Mouse (Mus musculus) ES-Bruce4 (cell line): ENCODE results near the gene Ccng1.

Experiments used
- CTCF ChIP-seq: IDR thresholded peaks from one replicate; pipeline ENCODE4 v1.8.1; 2011; ENCODE audit warnings: low read depth, low read length
- EP300 ChIP-seq: IDR thresholded peaks from 2 replicates; pipeline ENCODE4 v1.6.1; 2011; ENCODE audit warnings: low read depth, low read length; ENCODE audit not compliant: insufficient read depth
- POLR2A ChIP-seq: IDR thresholded peaks from one replicate; pipeline ENCODE4 v1.8.1; 2011; ENCODE audit warnings: low read length; ENCODE audit not compliant: insufficient read depth

DNA sequence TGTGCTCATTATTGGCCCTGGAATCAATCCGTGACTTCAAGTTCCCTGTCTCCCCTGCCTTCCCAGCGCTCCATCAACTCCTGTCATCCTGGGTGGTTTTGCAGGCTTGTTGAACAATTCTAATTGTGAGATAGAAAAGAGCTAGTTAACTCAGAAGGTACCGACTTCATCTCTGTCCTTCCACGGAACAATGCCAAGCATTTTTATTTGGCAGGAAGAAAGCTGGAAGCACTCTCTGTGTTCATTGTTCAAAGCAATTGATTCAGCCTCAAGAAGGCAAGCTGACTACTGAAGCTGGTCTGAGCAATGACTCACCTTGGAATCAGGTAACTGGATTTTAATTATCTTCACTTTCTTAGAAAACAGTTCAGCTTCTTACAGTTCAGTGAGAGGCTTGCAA lies 34.6 kb upstream of the Ccng1 start:
- TF ChIP-seq POLR2A (no peak), CTCF (no peak), EP300 (no peak)
